Mouse (Mus musculus) embryonic facial prominence, embryonic 12.5 days (tissue): ENCODE results near the gene Nudt3. TPM values are rescaled to one million over a fixed set of nuclear protein-coding genes. Genes with fewer than 3 reads are reported as not detected.

Experiments used
- ATAC-seq: fragments of 200-750 bp; cut with Nextera tagmentation; 2 replicates; pipeline ENCODE4 v1.8.0; 2017; ENCODE audit not compliant: insufficient number of reproducible peaks, insufficient read depth, low FRiP score, low TSS enrichment
- H3K27ac ChIP-seq: fragments of 300-500 bp; sonication (generic); 2 replicates; pipeline ENCODE4 v1.5.1; 2016; ENCODE audit warnings: mild to moderate bottlenecking
- H3K27me3 ChIP-seq: fragments of 300-500 bp; sonication (generic); 2 replicates; pipeline ENCODE4 v1.6.1; 2016; ENCODE audit warnings: mild to moderate bottlenecking, moderate library complexity
- H3K36me3 ChIP-seq: fragments of 300-500 bp; sonication (generic); 2 replicates; pipeline ENCODE4 v1.6.1; 2016; ENCODE audit warnings: mild to moderate bottlenecking
- H3K4me1 ChIP-seq: fragments of 300-500 bp; sonication (generic); 2 replicates; pipeline ENCODE4 v1.6.1; 2016
- H3K4me2 ChIP-seq: fragments of 300-500 bp; sonication (generic); replicated peaks from 2 replicates; pipeline ENCODE4 v1.6.1; 2016; ENCODE audit warnings: mild to moderate bottlenecking, moderate library complexity
- H3K4me3 ChIP-seq: fragments of 300-500 bp; sonication (generic); 2 replicates; pipeline ENCODE4 v1.5.1; 2016; ENCODE audit warnings: mild to moderate bottlenecking
- H3K9ac ChIP-seq: fragments of 300-500 bp; sonication (generic); 2 replicates; pipeline ENCODE4 v1.6.1; 2016; ENCODE audit warnings: mild to moderate bottlenecking, moderate library complexity
- H3K9me3 ChIP-seq: fragments of 300-500 bp; sonication (generic); 2 replicates; pipeline ENCODE4 v1.6.1; 2016; ENCODE audit warnings: mild to moderate bottlenecking, moderate library complexity
- WGBS: fragments of 180-500 bp; shearing (Covaris S2); methylation state at CpG from one replicate; pipeline ENCODE4 v1.1.7; 2016; 5-methylcytosine and 5-hydroxymethylcytosine counted together
- polyA plus RNA-seq: library from polyadenylated mRNA; unstranded; fragments of >200 nt; fragmentation: Nextera tagmentation; extraction: Ambion mirVana; gene quantifications from 2 replicates; pipeline ENCODE4 v1.2.1, GENCODE M21; 2016

The Nudt3 gene
- polyA plus RNA-seq, 1 experiment from 2014 or later, result 135 TPM

DNA sequence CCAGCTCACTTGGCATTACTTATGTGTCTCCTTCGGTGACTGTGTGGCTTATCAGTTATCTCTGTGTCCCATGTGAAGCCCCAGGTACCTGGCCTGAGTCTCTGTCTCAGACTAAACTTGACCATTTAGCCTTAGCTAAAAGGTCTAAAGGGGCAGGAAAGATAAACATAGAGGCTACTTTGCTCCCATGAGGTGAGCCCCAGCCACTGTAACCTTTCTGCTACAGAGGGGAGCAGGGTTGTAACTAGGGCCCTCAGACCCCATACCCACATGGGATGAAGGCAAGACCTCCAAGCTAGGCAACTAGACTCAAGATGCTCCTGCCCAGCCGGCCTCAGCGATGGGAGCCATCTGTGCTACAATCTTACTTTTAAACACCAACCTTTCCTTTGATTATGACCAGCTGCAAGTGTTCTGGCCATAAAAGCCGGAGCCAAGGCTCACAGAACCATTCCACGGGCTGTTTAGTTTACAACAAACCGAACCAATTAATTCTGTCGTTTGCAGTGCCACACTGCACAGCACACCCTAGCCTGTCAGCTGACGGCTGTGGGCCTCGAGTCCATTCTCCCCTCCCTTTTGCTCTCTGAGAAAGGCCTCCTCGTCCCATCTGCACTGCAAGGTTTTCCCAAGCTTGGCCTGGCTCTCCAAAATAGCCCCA lies 48.0 kb downstream of the Nudt3 start:
- WGBS, result 75% methylated on average over 10 of the region's 10 CpGs

GRCm38 (mm10) chr17:27574470-27575115 lies 48.7 kb downstream of the Nudt3 start:
- Histone ChIP-seq H3K27ac (no peak overlapping the region), H3K4me1 (no peaks in the 10 kb centered on the region), H3K4me2 (no peak overlapping the region), H3K36me3 (peaks cover 49% of the 10 kb centered on the region), H3K27me3 (no peaks in the 10 kb centered on the region), H3K9me3 (no peaks in the 10 kb centered on the region), H3K9ac (no peak overlapping the region), H3K4me3 (no peak overlapping the region)
- WGBS, result 93% methylated on average over 15 of the region's 16 CpGs
- no peak for ATAC-seq

More for the DNA sequence above, 48.0 kb downstream of the Nudt3 start:
- no peaks in the 10 kb centered on the region for H3K27me3 ChIP-seq
- no peak overlapping the region for H3K9ac ChIP-seq
- no peak overlapping the region for H3K4me2 ChIP-seq
- ATAC-seq, result no peak
- no peaks in the 10 kb centered on the region for H3K9me3 ChIP-seq
- H3K27ac ChIP-seq, result no peak overlapping the region
- H3K4me1 ChIP-seq, result no peaks in the 10 kb centered on the region
- peaks cover 55% of the 10 kb centered on the region for H3K36me3 ChIP-seq
- H3K4me3 ChIP-seq, result no peak overlapping the region

DNA sequence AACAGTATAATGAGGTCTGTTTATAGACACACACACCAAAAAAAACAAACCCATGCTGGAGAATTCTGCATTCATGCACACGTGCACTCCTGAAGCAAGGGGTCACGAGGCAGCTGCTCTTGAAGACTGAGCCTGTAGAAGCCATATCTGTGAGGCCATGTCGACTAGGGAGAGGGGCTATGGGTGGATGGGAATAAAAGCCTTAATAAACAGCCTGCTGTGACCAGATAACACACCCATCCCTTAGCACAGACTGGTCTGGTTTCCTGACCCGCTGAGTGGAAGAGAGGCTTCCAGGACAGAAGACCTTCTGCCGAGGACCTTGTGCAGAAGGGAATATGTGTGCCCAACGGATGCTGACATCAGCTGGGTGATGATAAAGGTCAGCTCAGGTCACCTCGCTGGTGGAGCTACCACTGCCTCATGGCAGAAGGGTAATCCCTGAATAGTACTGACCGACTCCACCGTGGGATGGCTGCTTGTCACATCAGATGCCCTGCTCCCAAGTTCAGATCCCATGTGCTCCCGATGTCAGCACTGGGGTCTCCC lies 49.4 kb downstream of the Nudt3 start:
- H3K4me1 ChIP-seq, result no peaks in the 10 kb centered on the region
- peaks cover 42% of the 10 kb centered on the region for H3K36me3 ChIP-seq
- no peaks in the 10 kb centered on the region for H3K27me3 ChIP-seq
- no peak overlapping the region for H3K4me2 ChIP-seq
- no peak for ATAC-seq
- H3K4me3 ChIP-seq, result no peak overlapping the region
- H3K9ac ChIP-seq, result no peak overlapping the region
- no peak overlapping the region for H3K27ac ChIP-seq
- no peaks in the 10 kb centered on the region for H3K9me3 ChIP-seq
- WGBS, result 86% methylated on average over 10 of the region's 10 CpGs

DNA sequence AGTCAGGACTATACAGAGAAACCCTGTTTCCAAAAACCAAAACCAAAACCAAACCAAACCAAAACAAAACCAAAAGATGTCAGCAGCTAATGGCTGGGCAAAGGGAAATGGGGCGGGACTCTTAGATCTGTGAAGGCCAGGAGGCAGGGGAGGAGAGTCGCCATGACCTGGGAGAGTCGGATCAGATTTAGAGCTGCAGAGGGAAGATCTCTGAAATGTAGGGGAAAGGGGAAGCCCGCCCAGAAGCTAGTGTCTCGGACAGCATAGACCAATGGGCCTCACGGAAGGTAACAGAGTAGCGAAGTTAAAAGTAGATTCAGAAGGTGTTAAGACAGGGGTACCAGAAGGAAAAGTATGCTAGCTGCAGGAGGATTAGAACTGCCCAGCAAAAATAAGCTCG lies 52.0 kb downstream of the Nudt3 start:
- 75% methylated on average over 8 of the region's 8 CpGs for WGBS
- Histone ChIP-seq H3K4me2 (no peak overlapping the region), H3K4me1 (no peaks in the 10 kb centered on the region), H3K9ac (no peak overlapping the region), H3K9me3 (no peaks in the 10 kb centered on the region), H3K27ac (no peak overlapping the region), H3K36me3 (peaks cover 26% of the 10 kb centered on the region), H3K27me3 (no peaks in the 10 kb centered on the region), H3K4me3 (no peak overlapping the region)
- ATAC-seq, result no peak

- no peak overlapping the region for H3K27ac ChIP-seq
- whole genome bisulfite sequencing, result 88% methylated on average over 5 of the region's 5 CpGs
- H3K9me3 ChIP-seq, result no peaks in the 10 kb centered on the region
- no peak overlapping the region for H3K9ac ChIP-seq
- no peaks in the 10 kb centered on the region for H3K27me3 ChIP-seq
- no peak for ATAC-seq
- H3K36me3 ChIP-seq, result 0 out of 2 replicates have a peak, but pooled peaks cover 6% of the 10 kb centered on the region
- H3K4me2 ChIP-seq, result no peak overlapping the region
- H3K4me3 ChIP-seq, result no peak overlapping the region
- peaks cover 9% of the 10 kb centered on the region for H3K4me1 ChIP-seq
Observed at GRCm38 (mm10) chr17:27568228-27568627, 55.1 kb downstream of the Nudt3 start.

GRCm38 (mm10) chr17:27565942-27566267 lies 57.4 kb downstream of the Nudt3 start:
- Histone ChIP-seq H3K27ac (no peak overlapping the region), H3K4me1 (peaks cover 16% of the 10 kb centered on the region), H3K9me3 (no peaks in the 10 kb centered on the region), H3K9ac (peak overlapping the region; percentile 57), H3K4me3 (peak overlapping the region; percentile 57), H3K4me2 (peak overlapping the region; percentile 84), H3K36me3 (peaks cover 11% of the 10 kb centered on the region; the same call in 1 of the 2 replicates), H3K27me3 (no peaks in the 10 kb centered on the region)
- ATAC-seq, result peak; percentile 19; the same call in 1 of the 2 replicates
- WGBS, result under 1% methylated on average over 13 of the region's 13 CpGs

- no peak within 1 kb of the TSS; the same call in 1 of the 2 replicates for H3K27ac ChIP-seq
Observed at GRCm38 (mm10) chr17:27565163-27565941, 57.9 kb downstream of the Nudt3 start, which contains the start of gene AI413582. TSS of gene AI413582 (minus strand) at chr17:27565756.

GRCm38 (mm10) chr17:27564391-27565162 lies 58.7 kb downstream of the Nudt3 start:
- Histone ChIP-seq H3K4me3 (peak overlapping the region; percentile 57), H3K9ac (peak overlapping the region; percentile 57), H3K4me2 (peak overlapping the region; percentile 84), H3K36me3 (peaks cover 12% of the 10 kb centered on the region; the same call in 1 of the 2 replicates), H3K9me3 (no peaks in the 10 kb centered on the region), H3K27me3 (no peaks in the 10 kb centered on the region), H3K27ac (no peak overlapping the region; the same call in 1 of the 2 replicates), H3K4me1 (peaks cover 24% of the 10 kb centered on the region)
- ATAC-seq, result 0 out of 2 replicates have a peak, but pooled peaks have one; percentile 0
- 14% methylated on average over 20 of the region's 20 CpGs for WGBS

More at GRCm38 (mm10) chr17:27565163-27565941, 57.9 kb downstream of the Nudt3 start, which contains the start of gene AI413582:
- peak within 1 kb of the TSS; percentile 84 for H3K4me2 ChIP-seq
- under 1% methylated on average over 58 of the region's 58 CpGs for WGBS
- no peaks in the 10 kb centered on the region for H3K27me3 ChIP-seq
- peaks cover 12% of the 10 kb centered on the region; the same call in 1 of the 2 replicates for H3K36me3 ChIP-seq
- peak; percentile 87 for ATAC-seq
- H3K4me1 ChIP-seq, result peaks cover 17% of the 10 kb centered on the region
- peak within 1 kb of the TSS; percentile 57 for H3K9ac ChIP-seq
- H3K9me3 ChIP-seq, result no peaks in the 10 kb centered on the region
- peak within 1 kb of the TSS; percentile 57 for H3K4me3 ChIP-seq

DNA sequence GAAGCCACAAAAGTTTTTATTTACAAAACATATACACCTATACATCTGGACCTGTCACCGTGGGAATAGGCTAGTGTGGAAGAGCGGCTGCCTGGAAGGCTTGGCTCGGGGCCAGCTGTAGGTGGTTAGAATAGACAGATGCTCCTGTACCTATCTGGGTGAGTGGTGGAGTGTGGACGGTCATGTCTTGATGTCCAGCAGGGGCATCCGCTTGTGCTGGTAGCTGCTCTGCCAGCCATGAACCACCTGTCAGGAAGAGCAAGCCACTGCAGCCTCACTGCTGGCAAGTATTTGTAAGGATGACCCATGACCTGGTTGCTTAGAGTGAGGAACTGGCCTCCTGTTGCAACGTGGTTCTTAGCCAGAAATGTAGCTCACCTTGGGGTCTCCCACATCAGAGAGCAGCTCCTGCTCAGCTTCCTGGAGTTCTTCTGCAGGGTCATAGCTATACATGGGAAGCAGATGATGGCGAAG lies 59.5 kb downstream of the Nudt3 start:
- no peak overlapping the region for H3K4me3 ChIP-seq
- H3K9me3 ChIP-seq, result no peaks in the 10 kb centered on the region
- H3K27ac ChIP-seq, result no peak overlapping the region
- H3K4me2 ChIP-seq, result no peak overlapping the region
- no peak for ATAC-seq
- 47% methylated on average over 7 of the region's 7 CpGs for WGBS
- H3K4me1 ChIP-seq, result peaks cover 31% of the 10 kb centered on the region
- H3K27me3 ChIP-seq, result no peaks in the 10 kb centered on the region
- H3K36me3 ChIP-seq, result peaks cover 12% of the 10 kb centered on the region; the same call in 1 of the 2 replicates
- H3K9ac ChIP-seq, result no peak overlapping the region

- no peak overlapping the region for H3K4me2 ChIP-seq
- H3K27me3 ChIP-seq, result no peaks in the 10 kb centered on the region
- H3K4me1 ChIP-seq, result peaks cover 45% of the 10 kb centered on the region
- no peak for ATAC-seq
- H3K9me3 ChIP-seq, result no peaks in the 10 kb centered on the region
- H3K36me3 ChIP-seq, result peaks cover 12% of the 10 kb centered on the region; the same call in 1 of the 2 replicates
- peak overlapping the region; percentile 46; the same call in 1 of the 2 replicates for H3K27ac ChIP-seq
- 62% methylated on average over 9 of the region's 11 CpGs for WGBS
- no peak overlapping the region for H3K4me3 ChIP-seq
- no peak overlapping the region for H3K9ac ChIP-seq
Observed at GRCm38 (mm10) chr17:27561809-27562526, 61.3 kb downstream of the Nudt3 start.
